Mouse (Mus musculus): ENCODE results near the gene Fibp.

- TF ChIP-seq CTCF (IDR thresholded peaks at IDR 0.05; ENCODE audit: low read depth) (no peak), EP300 (optimal IDR thresholded peaks at IDR 0.05) (no peak)
These were observed 24.1 kb downstream of the Fibp start for GRCm38 (mm10) chr19:5484496-5484895.

All from stomach, postnatal 0 days (tissue).